Mouse (Mus musculus): ENCODE results near the gene Pdap1.

- TF ChIP-seq POLR2A (IDR thresholded peaks at IDR 0.05; ENCODE audit: low read depth, low read length) = no peak
- peak; percentile 72; the same call in 1 of the 2 replicates for TF ChIP-seq CTCF (IDR thresholded peaks at IDR 0.05; ENCODE audit: extremely low read depth, insufficient read length, insufficient replicate concordance, low read depth, low read length)
These were observed 20.7 kb downstream of the Pdap1 start for GRCm38 (mm10) chr5:145119385-145119784.

Data from small intestine, adult 2 months (tissue).